Mouse (Mus musculus): ENCODE data around the gene Gm10645. TPM values are rescaled to one million over a fixed set of nuclear protein-coding genes. Genes with fewer than 3 reads are reported as not detected.

The Gm10645 gene
- polyA plus RNA-seq (2015; fragmentation: Nextera tagmentation; extraction: Ambion mirVana) = 1.6 and 2.0 TPM in 2 replicates

GRCm38 (mm10) chr8:83165931-83166867 lies at the start of gene Gm10645:
Gene Gm10645, minus strand, starts transcription at chr8:83166170.
- peak within 1 kb of the TSS; percentile 85 for H3K4me2 ChIP-seq (ENCODE audit: low read length)
- H3K27me3 ChIP-seq (ENCODE audit: insufficient read depth, low read length) = no peaks in the 10 kb centered on the region
- 4% methylated on average over 52 of the region's 54 CpGs for WGBS
- no peaks in the 10 kb centered on the region for H3K4me1 ChIP-seq (replicated peaks; ENCODE audit: insufficient read depth, low read length)
- TF ChIP-seq CTCF (IDR thresholded peaks at IDR 0.05; ENCODE audit: low read depth) = no peak
- DNase-seq (ENCODE audit: low spot score) (peak; percentile 55), ATAC-seq (replicated peaks; ENCODE audit: low FRiP score, low read depth) (peak; percentile 53)
- H3K27ac ChIP-seq = peak within 1 kb of the TSS; percentile 77
- H3K36me3 ChIP-seq (ENCODE audit: insufficient read depth, low read length) = no peaks in the 10 kb centered on the region
- H3K9me3 ChIP-seq (replicated peaks; ENCODE audit: low read length) = no peaks in the 10 kb centered on the region
- H3K4me3 ChIP-seq (replicated peaks; ENCODE audit: low read depth, low read length) = peak within 1 kb of the TSS; percentile 47
- H3K9ac ChIP-seq (ENCODE audit: low read depth, low read length) = peak within 1 kb of the TSS; percentile 80

DNA sequence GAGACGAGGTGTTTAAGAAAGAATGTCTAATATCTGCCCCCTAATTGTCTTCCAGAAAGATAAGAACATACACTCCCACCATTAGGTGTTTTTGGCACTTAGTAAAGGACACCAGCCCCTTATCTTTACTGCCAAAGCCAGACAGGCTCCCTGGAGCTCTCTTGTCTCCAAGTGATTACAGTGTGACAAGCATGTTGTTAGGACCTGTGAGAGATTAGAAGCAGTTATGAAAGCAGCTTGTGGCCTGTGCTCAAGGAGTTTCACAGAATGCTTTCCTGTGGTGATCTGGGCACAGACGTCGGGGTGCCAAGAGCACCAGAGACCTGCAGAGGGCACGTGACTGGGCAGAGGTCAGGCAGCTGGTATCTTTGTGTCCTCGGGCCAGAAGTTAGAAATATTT lies 49.1 kb upstream of the Gm10645 start:
- WGBS = 62% methylated on average over 5 of the region's 5 CpGs
- Histone ChIP-seq H3K36me3 (ENCODE audit: insufficient read depth, low read length) (no peaks in the 10 kb centered on the region), H3K4me3 (replicated peaks; ENCODE audit: low read depth, low read length) (no peak overlapping the region), H3K27ac (no peak overlapping the region), H3K9ac (ENCODE audit: low read depth, low read length) (no peak overlapping the region), H3K4me1 (replicated peaks; ENCODE audit: insufficient read depth, low read length) (no peaks in the 10 kb centered on the region), H3K4me2 (ENCODE audit: low read length) (no peak overlapping the region), H3K9me3 (replicated peaks; ENCODE audit: low read length) (no peaks in the 10 kb centered on the region), H3K27me3 (ENCODE audit: insufficient read depth, low read length) (no peaks in the 10 kb centered on the region)
- TF ChIP-seq CTCF (IDR thresholded peaks at IDR 0.05; ENCODE audit: low read depth) = no peak
- no peak for ATAC-seq (replicated peaks; ENCODE audit: low FRiP score, low read depth)
- no peak for DNase-seq (ENCODE audit: low spot score)

DNA sequence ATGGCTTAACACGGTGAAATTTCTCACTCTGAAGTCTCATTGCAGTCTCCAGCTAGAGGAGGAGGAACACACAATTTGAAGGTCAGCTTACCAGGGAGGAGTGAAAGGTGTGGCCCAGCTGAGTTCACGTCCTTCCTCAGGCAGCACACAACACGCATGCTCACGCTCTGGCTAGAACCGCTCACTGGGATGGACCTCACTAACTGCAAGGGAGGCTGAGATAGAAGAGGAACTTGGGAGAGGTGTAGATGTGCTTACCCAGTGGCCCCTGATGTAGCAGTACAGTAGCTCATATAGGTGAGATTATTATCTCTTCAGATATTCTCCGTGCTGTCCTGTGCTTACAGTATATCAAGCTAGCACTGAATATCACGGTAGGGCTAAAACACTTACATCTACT lies 44.7 kb upstream of the Gm10645 start:
- 74% methylated on average over 7 of the region's 7 CpGs for WGBS
- ATAC-seq (replicated peaks; ENCODE audit: low FRiP score, low read depth) (no peak), DNase-seq (ENCODE audit: low spot score) (no peak)
- H3K27me3 ChIP-seq (ENCODE audit: insufficient read depth, low read length) = no peaks in the 10 kb centered on the region
- H3K4me1 ChIP-seq (replicated peaks; ENCODE audit: insufficient read depth, low read length) = no peaks in the 10 kb centered on the region
- H3K36me3 ChIP-seq (ENCODE audit: insufficient read depth, low read length) = no peaks in the 10 kb centered on the region
- no peak for TF ChIP-seq CTCF (IDR thresholded peaks at IDR 0.05; ENCODE audit: low read depth)
- H3K4me3 ChIP-seq (replicated peaks; ENCODE audit: low read depth, low read length) = no peak overlapping the region
- H3K9me3 ChIP-seq (replicated peaks; ENCODE audit: low read length) = no peaks in the 10 kb centered on the region
- no peak overlapping the region for H3K4me2 ChIP-seq (ENCODE audit: low read length)
- no peak overlapping the region for H3K9ac ChIP-seq (ENCODE audit: low read depth, low read length)
- no peak overlapping the region for H3K27ac ChIP-seq

DNA sequence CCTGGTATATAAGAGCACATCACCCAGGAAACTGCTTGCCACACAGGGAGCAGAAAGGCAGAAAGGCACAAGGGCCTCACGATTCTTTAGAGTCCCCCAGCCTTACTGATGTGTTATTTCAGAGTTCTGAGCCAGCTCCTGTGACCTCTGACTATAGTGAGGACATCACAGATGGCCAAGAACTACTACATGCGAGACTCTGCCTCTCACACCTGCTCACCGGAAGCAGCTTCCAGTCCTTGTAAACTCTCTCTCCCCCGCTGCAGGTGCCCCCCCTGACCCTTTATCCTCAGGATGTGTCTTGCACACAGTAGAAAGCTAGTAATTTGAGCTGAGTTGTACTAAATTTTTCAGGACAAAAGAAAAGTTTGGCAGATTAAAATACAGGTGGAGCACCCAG lies 43.6 kb upstream of the Gm10645 start:
- Histone ChIP-seq H3K36me3 (ENCODE audit: insufficient read depth, low read length) (no peaks in the 10 kb centered on the region), H3K4me3 (replicated peaks; ENCODE audit: low read depth, low read length) (no peak overlapping the region), H3K27me3 (ENCODE audit: insufficient read depth, low read length) (no peaks in the 10 kb centered on the region), H3K9me3 (replicated peaks; ENCODE audit: low read length) (no peaks in the 10 kb centered on the region), H3K4me1 (replicated peaks; ENCODE audit: insufficient read depth, low read length) (no peaks in the 10 kb centered on the region), H3K9ac (ENCODE audit: low read depth, low read length) (no peak overlapping the region), H3K4me2 (ENCODE audit: low read length) (no peak overlapping the region), H3K27ac (no peak overlapping the region)
- no peak for DNase-seq (ENCODE audit: low spot score)
- ATAC-seq (replicated peaks; ENCODE audit: low FRiP score, low read depth) = no peak
- WGBS = 33% methylated on average over 4 of the region's 4 CpGs
- TF ChIP-seq CTCF (IDR thresholded peaks at IDR 0.05; ENCODE audit: low read depth) = no peak

GRCm38 (mm10) chr8:83205907-83206306 lies 39.9 kb upstream of the Gm10645 start:
- Histone ChIP-seq H3K9me3 (replicated peaks; ENCODE audit: low read length) (no peaks in the 10 kb centered on the region), H3K4me1 (replicated peaks; ENCODE audit: insufficient read depth, low read length) (peaks cover under 1% of the 10 kb centered on the region; the same call in 1 of the 2 replicates), H3K9ac (ENCODE audit: low read depth, low read length) (no peak overlapping the region), H3K27ac (no peak overlapping the region), H3K4me3 (replicated peaks; ENCODE audit: low read depth, low read length) (no peak overlapping the region), H3K36me3 (ENCODE audit: insufficient read depth, low read length) (no peaks in the 10 kb centered on the region), H3K27me3 (ENCODE audit: insufficient read depth, low read length) (no peaks in the 10 kb centered on the region), H3K4me2 (ENCODE audit: low read length) (no peak overlapping the region)
- no peak for ATAC-seq (replicated peaks; ENCODE audit: low FRiP score, low read depth)
- 57% methylated on average over 7 of the region's 7 CpGs for WGBS
- TF ChIP-seq CTCF (IDR thresholded peaks at IDR 0.05; ENCODE audit: low read depth) = no peak
- peak; percentile 19 for DNase-seq (ENCODE audit: low spot score)

- H3K4me3 ChIP-seq (replicated peaks; ENCODE audit: low read depth, low read length) = no peak overlapping the region
- H3K4me2 ChIP-seq (ENCODE audit: low read length) = no peak overlapping the region
- H3K36me3 ChIP-seq (ENCODE audit: insufficient read depth, low read length) = no peaks in the 10 kb centered on the region
- no peaks in the 10 kb centered on the region for H3K9me3 ChIP-seq (replicated peaks; ENCODE audit: low read length)
- ATAC-seq (replicated peaks; ENCODE audit: low FRiP score, low read depth) = no peak
- no peak overlapping the region for H3K9ac ChIP-seq (ENCODE audit: low read depth, low read length)
- TF ChIP-seq CTCF (IDR thresholded peaks at IDR 0.05; ENCODE audit: low read depth) = no peak
- DNase-seq (ENCODE audit: low spot score) = no peak
- peaks cover 3% of the 10 kb centered on the region; the same call in 1 of the 2 replicates for H3K4me1 ChIP-seq (replicated peaks; ENCODE audit: insufficient read depth, low read length)
- H3K27me3 ChIP-seq (ENCODE audit: insufficient read depth, low read length) = no peaks in the 10 kb centered on the region
- no peak overlapping the region for H3K27ac ChIP-seq
- WGBS = 93% methylated on average over 11 of the region's 11 CpGs
These were observed 37.0 kb upstream of the Gm10645 start for GRCm38 (mm10) chr8:83202946-83203345.

Measured in kidney, postnatal 0 days (tissue).